Mouse (Mus musculus): ENCODE data around the gene Cyb5d2.
A peak's percentile ranks its signal among the peaks of the same experiment; 100 is the strongest.
"Not testable (repeated sequence)": the region's sequence is repeated elsewhere in the genome, so short reads cannot be mapped to it uniquely, and the experiment has no call there.

Gene Cyb5d2

GRCm38 (mm10) chr11:72795455-72796295, at the start of gene Cyb5d2, which contains the start of gene Zzef1:
TSS of gene Cyb5d2 (minus strand) at chr11:72796142.
TSS of gene Zzef1 (plus strand) at chr11:72796226.
- peak; percentile 94 for DNase-seq

GRCm38 (mm10) chr11:72845526-72845925, 49.6 kb upstream of the Cyb5d2 start:
- DNase-seq, result no peak

- DNase-seq, result no peak
Observed at GRCm38 (mm10) chr11:72843576-72843975, 47.6 kb upstream of the Cyb5d2 start.

GRCm38 (mm10) chr11:72842731-72843130, 46.8 kb upstream of the Cyb5d2 start:
- no peak for DNase-seq

- DNase-seq, result no peak
Observed at GRCm38 (mm10) chr11:72829869-72830268, 33.9 kb upstream of the Cyb5d2 start.

GRCm38 (mm10) chr11:72821041-72821440, 25.1 kb upstream of the Cyb5d2 start:
- DNase-seq, result no peak

GRCm38 (mm10) chr11:72818067-72818466, 22.1 kb upstream of the Cyb5d2 start:
- no peak for DNase-seq

GRCm38 (mm10) chr11:72816859-72817258, 20.9 kb upstream of the Cyb5d2 start:
- no peak for DNase-seq

GRCm38 (mm10) chr11:72814188-72814587, 18.2 kb upstream of the Cyb5d2 start:
- DNase-seq, result peak; percentile 50

GRCm38 (mm10) chr11:72813687-72814086, 17.7 kb upstream of the Cyb5d2 start:
- DNase-seq, result no peak

GRCm38 (mm10) chr11:72807992-72808391, 12.1 kb upstream of the Cyb5d2 start:
- DNase-seq, result no peak

GRCm38 (mm10) chr11:72806556-72806955, 10.6 kb upstream of the Cyb5d2 start:
- no peak for DNase-seq

- no peak for DNase-seq
Observed at GRCm38 (mm10) chr11:72805232-72805631, 9.3 kb upstream of the Cyb5d2 start.

- DNase-seq, result no peak
Observed at GRCm38 (mm10) chr11:72804586-72804985, 8.6 kb upstream of the Cyb5d2 start.

GRCm38 (mm10) chr11:72803038-72803437, 7.1 kb upstream of the Cyb5d2 start:
- DNase-seq, result no peak

GRCm38 (mm10) chr11:72801182-72801581, 5.2 kb upstream of the Cyb5d2 start:
- DNase-seq, result no peak

GRCm38 (mm10) chr11:72798112-72798511, 2.2 kb upstream of the Cyb5d2 start:
- DNase-seq, result no peak

- DNase-seq, result no peak
Observed at GRCm38 (mm10) chr11:72796773-72797338, 914 bp upstream of the Cyb5d2 start.

- no peak for DNase-seq
Observed at GRCm38 (mm10) chr11:72796296-72796687, 350 bp upstream of the Cyb5d2 start.

GRCm38 (mm10) chr11:72795149-72795454, 840 bp downstream of the Cyb5d2 start:
- DNase-seq, result no peak

GRCm38 (mm10) chr11:72792033-72792432, 3.9 kb downstream of the Cyb5d2 start:
- DNase-seq, result no peak

- DNase-seq, result no peak
Observed at GRCm38 (mm10) chr11:72782503-72782902, 13.4 kb downstream of the Cyb5d2 start.

GRCm38 (mm10) chr11:72782103-72782502, 13.8 kb downstream of the Cyb5d2 start:
- no peak for DNase-seq

GRCm38 (mm10) chr11:72778957-72779356, 17.0 kb downstream of the Cyb5d2 start:
- DNase-seq, result no peak

GRCm38 (mm10) chr11:72772611-72773010, 23.3 kb downstream of the Cyb5d2 start:
- not testable (repeated sequence) for DNase-seq
